Mouse (Mus musculus) heart, embryonic 13.5 days (tissue): ENCODE results near the gene Wasf2. TPM values are rescaled to one million over a fixed set of nuclear protein-coding genes. Genes with fewer than 3 reads are reported as not detected.
A peak's percentile ranks its signal among the peaks of the same experiment; 100 is the strongest.

Source experiments
- ATAC-seq: fragments of 200-750 bp; cut with Nextera tagmentation; 2 replicates; pipeline ENCODE4 v1.8.0; 2017; ENCODE audit warnings: moderate TSS enrichment; ENCODE audit not compliant: insufficient number of reproducible peaks, low FRiP score, low TSS enrichment; ENCODE audit errors: extremely low read depth
- H3K27ac ChIP-seq: fragments of 300-500 bp; sonication (generic); replicated peaks from 2 replicates; pipeline ENCODE4 v1.5.1; 2015; ENCODE audit warnings: moderate library complexity, mild to moderate bottlenecking, inconsistent platforms
- H3K27me3 ChIP-seq: fragments of 300-500 bp; sonication (generic); replicated peaks from 2 replicates; pipeline ENCODE4 v1.6.1; 2015; ENCODE audit warnings: mild to moderate bottlenecking, inconsistent platforms
- H3K36me3 ChIP-seq: fragments of 300-500 bp; sonication (generic); 2 replicates; pipeline ENCODE4 v1.6.1; 2015; ENCODE audit warnings: mild to moderate bottlenecking, inconsistent platforms
- H3K4me1 ChIP-seq: fragments of 300-500 bp; sonication (generic); 2 replicates; pipeline ENCODE4 v1.6.1; 2015; ENCODE audit warnings: inconsistent platforms
- H3K4me2 ChIP-seq: fragments of 300-500 bp; sonication (generic); 2 replicates; pipeline ENCODE4 v1.6.1; 2015; ENCODE audit warnings: inconsistent platforms, mild to moderate bottlenecking, moderate library complexity
- H3K4me3 ChIP-seq: fragments of 300-500 bp; sonication (generic); 2 replicates; pipeline ENCODE4 v1.5.1; 2015; ENCODE audit warnings: moderate library complexity, mild to moderate bottlenecking, inconsistent platforms
- H3K9ac ChIP-seq: fragments of 300-500 bp; sonication (generic); 2 replicates; pipeline ENCODE4 v1.6.1; 2015; ENCODE audit warnings: inconsistent platforms, mild to moderate bottlenecking, moderate library complexity
- H3K9me3 ChIP-seq: fragments of 300-500 bp; sonication (generic); 2 replicates; pipeline ENCODE4 v1.6.1; 2016; ENCODE audit warnings: inconsistent platforms
- WGBS: fragments of 180-500 bp; shearing (Covaris S2); methylation state at CpG from one replicate; pipeline ENCODE4 v1.1.7; 2015; ENCODE audit warnings: mixed read lengths; 5-methylcytosine and 5-hydroxymethylcytosine counted together
- polyA plus RNA-seq: library from polyadenylated mRNA; unstranded; fragments of >200 nt; fragmentation: Nextera tagmentation; extraction: Ambion mirVana; gene quantifications from 2 replicates; pipeline ENCODE4 v1.2.1, GENCODE M21; 2015

Gene Wasf2
- polyA plus RNA-seq, 1 experiment from 2014 or later: 64.6 TPM

DNA sequence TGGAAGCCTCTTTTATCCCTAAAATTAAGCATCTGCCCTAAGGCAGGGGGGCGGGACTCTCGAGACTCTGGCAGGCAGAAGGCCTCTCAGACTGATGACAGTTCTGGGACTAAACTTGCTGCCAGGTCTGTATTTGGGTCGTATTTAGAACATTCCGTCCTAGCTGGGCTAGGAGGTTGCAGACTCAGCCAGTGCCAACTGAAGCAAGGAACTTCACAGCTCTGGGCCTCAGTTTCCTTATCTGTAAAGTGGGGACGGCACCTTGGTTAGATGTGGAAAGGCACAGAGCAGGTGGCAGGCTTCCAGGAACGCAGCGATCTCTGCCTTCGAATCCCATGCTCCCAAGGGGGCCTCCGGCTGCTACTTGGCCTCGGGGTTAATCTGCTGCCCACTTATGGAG lies 95.8 kb downstream of the Wasf2 start:
- Histone ChIP-seq H3K27ac (no peak overlapping the region), H3K9me3 (no peaks in the 10 kb centered on the region), H3K4me1 (0 out of 2 replicates have a peak, but pooled peaks cover under 1% of the 10 kb centered on the region), H3K4me3 (no peak overlapping the region), H3K9ac (no peak overlapping the region), H3K27me3 (peaks cover 22% of the 10 kb centered on the region), H3K36me3 (no peaks in the 10 kb centered on the region), H3K4me2 (no peak overlapping the region)
- 59% methylated on average over 10 of the region's 10 CpGs for WGBS
- ATAC-seq: no peak

GRCm38 (mm10) chr4:133227636-133228035 lies 97.3 kb downstream of the Wasf2 start:
- H3K4me1 ChIP-seq: no peaks in the 10 kb centered on the region
- H3K27me3 ChIP-seq: peaks cover 15% of the 10 kb centered on the region
- no peak overlapping the region for H3K27ac ChIP-seq
- H3K36me3 ChIP-seq: no peaks in the 10 kb centered on the region
- 61% methylated on average over 8 of the region's 8 CpGs for WGBS
- H3K9me3 ChIP-seq: no peaks in the 10 kb centered on the region
- no peak overlapping the region for H3K9ac ChIP-seq
- ATAC-seq: no peak
- H3K4me2 ChIP-seq: no peak overlapping the region
- H3K4me3 ChIP-seq: no peak overlapping the region

GRCm38 (mm10) chr4:133229582-133229981 lies 99.3 kb downstream of the Wasf2 start:
- 77% methylated on average over 8 of the region's 8 CpGs for WGBS
- peaks cover 4% of the 10 kb centered on the region; the same call in 1 of the 2 replicates for H3K4me1 ChIP-seq
- no peak overlapping the region for H3K4me3 ChIP-seq
- no peaks in the 10 kb centered on the region for H3K36me3 ChIP-seq
- H3K9ac ChIP-seq: no peak overlapping the region
- H3K4me2 ChIP-seq: no peak overlapping the region
- no peaks in the 10 kb centered on the region for H3K9me3 ChIP-seq
- peaks cover 20% of the 10 kb centered on the region; the same call in 1 of the 2 replicates for H3K27me3 ChIP-seq
- ATAC-seq: no peak
- no peak overlapping the region for H3K27ac ChIP-seq

- no peaks in the 10 kb centered on the region for H3K36me3 ChIP-seq
- no peak overlapping the region for H3K9ac ChIP-seq
- peaks cover 9% of the 10 kb centered on the region; the same call in 1 of the 2 replicates for H3K4me1 ChIP-seq
- peaks cover 32% of the 10 kb centered on the region; the same call in 1 of the 2 replicates for H3K27me3 ChIP-seq
- H3K4me2 ChIP-seq: no peak overlapping the region
- H3K9me3 ChIP-seq: no peaks in the 10 kb centered on the region
- WGBS: 29% methylated on average over 10 of the region's 10 CpGs
- no peak; the same call in 1 of the 2 replicates for ATAC-seq
- no peak overlapping the region for H3K27ac ChIP-seq
- no peak overlapping the region for H3K4me3 ChIP-seq
Measured at GRCm38 (mm10) chr4:133233285-133233976, 103.1 kb downstream of the Wasf2 start.

DNA sequence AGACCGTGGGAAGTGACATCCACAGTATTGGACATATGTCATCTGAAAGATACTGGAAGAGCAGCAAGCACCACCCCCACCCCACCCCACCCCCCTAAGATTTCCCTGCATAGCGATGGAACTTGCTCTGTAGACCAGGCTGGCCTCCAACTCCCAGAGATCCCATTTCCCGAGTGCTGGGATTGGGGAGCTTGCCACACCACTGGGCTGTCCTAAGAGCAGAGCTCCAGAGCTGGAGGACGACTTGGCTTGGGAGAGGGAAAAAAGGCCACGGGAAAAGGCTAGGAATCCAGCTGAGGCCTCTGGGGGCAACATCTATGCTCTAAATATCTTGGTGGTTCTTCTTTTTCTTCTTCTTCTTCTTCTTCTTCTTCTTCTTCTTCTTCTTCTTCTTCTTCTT lies 104.5 kb downstream of the Wasf2 start:
- Histone ChIP-seq H3K36me3 (no peaks in the 10 kb centered on the region), H3K27ac (no peak overlapping the region), H3K4me2 (no peak overlapping the region), H3K9me3 (no peaks in the 10 kb centered on the region), H3K9ac (no peak overlapping the region), H3K4me1 (peaks cover 9% of the 10 kb centered on the region; the same call in 1 of the 2 replicates), H3K27me3 (peaks cover 38% of the 10 kb centered on the region; the same call in 1 of the 2 replicates), H3K4me3 (no peak overlapping the region)
- no peak for ATAC-seq
- 49% methylated on average over 5 of the region's 5 CpGs for WGBS

DNA sequence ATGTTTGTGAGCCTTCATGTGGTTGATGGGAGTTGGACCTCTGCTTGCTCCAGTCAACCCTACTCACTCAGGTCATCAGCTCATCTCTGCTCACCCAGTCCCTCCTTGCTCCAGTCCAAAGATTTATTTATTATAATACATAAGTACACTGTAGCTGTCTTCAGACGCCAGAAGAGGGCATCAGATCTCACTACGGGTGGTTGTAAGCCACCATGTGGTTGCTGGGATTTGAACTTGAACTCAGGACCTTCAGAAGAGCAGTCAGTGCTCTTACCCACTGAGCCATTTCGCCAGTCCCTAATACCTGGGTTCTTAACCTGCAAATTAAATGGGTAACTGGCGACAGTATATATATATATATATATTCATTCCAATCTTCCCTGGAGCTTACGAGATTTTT lies 105.1 kb downstream of the Wasf2 start:
- no peaks in the 10 kb centered on the region for H3K9me3 ChIP-seq
- no peak for ATAC-seq
- H3K9ac ChIP-seq: no peak overlapping the region
- no peak overlapping the region for H3K27ac ChIP-seq
- no peak overlapping the region for H3K4me3 ChIP-seq
- H3K4me1 ChIP-seq: peaks cover 12% of the 10 kb centered on the region
- H3K4me2 ChIP-seq: no peak overlapping the region
- H3K36me3 ChIP-seq: no peaks in the 10 kb centered on the region
- H3K27me3 ChIP-seq: peaks cover 40% of the 10 kb centered on the region; the same call in 1 of the 2 replicates
- WGBS: 76% methylated on average over 5 of the region's 5 CpGs

- WGBS: 43% methylated on average over 4 of the region's 4 CpGs
- Histone ChIP-seq H3K4me3 (no peak overlapping the region), H3K9ac (no peak overlapping the region), H3K4me1 (peaks cover 27% of the 10 kb centered on the region), H3K9me3 (no peaks in the 10 kb centered on the region), H3K4me2 (no peak overlapping the region), H3K36me3 (no peaks in the 10 kb centered on the region), H3K27me3 (peaks cover 41% of the 10 kb centered on the region), H3K27ac (no peak overlapping the region)
- ATAC-seq: no peak
Measured at GRCm38 (mm10) chr4:133237911-133238310, 107.6 kb downstream of the Wasf2 start.

- Histone ChIP-seq H3K27me3 (peaks cover 53% of the 10 kb centered on the region), H3K9ac (peak within 1 kb of the TSS; percentile 85), H3K4me1 (peaks cover 31% of the 10 kb centered on the region), H3K9me3 (no peaks in the 10 kb centered on the region), H3K4me3 (peak within 1 kb of the TSS; percentile 70), H3K4me2 (peak within 1 kb of the TSS; percentile 97), H3K36me3 (no peaks in the 10 kb centered on the region), H3K27ac (peak within 1 kb of the TSS; percentile 79)
- 5% methylated on average over 16 of the region's 16 CpGs for WGBS
- ATAC-seq: no peak
Measured at GRCm38 (mm10) chr4:133240490-133240921, 110.2 kb downstream of the Wasf2 start, which contains the start of gene Map3k6. Gene Map3k6 (plus strand): TSS chr4:133240818.

- Histone ChIP-seq H3K27ac (peak overlapping the region; percentile 79), H3K4me3 (peak overlapping the region; percentile 70), H3K27me3 (peaks cover 56% of the 10 kb centered on the region), H3K36me3 (no peaks in the 10 kb centered on the region), H3K4me2 (peak overlapping the region; percentile 97), H3K9me3 (no peaks in the 10 kb centered on the region), H3K9ac (peak overlapping the region; percentile 85), H3K4me1 (peaks cover 31% of the 10 kb centered on the region)
- under 1% methylated on average over 75 of the region's 78 CpGs for WGBS
- ATAC-seq: peak; percentile 89
Measured at GRCm38 (mm10) chr4:133240934-133241908, 110.9 kb downstream of the Wasf2 start.

DNA sequence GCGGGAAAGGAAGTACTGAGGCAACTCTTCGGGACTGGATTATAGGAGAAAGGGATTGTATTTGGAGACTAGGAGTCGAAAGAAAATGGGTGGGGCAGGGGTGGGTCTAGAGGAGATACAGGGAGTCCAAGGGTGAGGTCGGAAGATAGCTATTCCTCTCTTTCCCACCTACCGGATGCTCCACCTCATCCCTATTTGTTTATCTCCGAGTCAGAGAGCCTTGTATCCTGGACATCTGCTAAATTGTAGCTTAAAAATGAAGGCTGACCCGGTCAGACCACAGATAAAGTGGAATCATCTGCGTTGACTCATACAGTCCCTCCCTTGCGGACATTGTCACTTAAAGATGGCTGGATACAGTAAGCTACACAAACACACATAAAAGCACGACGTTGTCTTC lies 111.6 kb downstream of the Wasf2 start:
- 18% methylated on average over 11 of the region's 11 CpGs for WGBS
- H3K4me3 ChIP-seq: peak overlapping the region; percentile 70
- H3K4me1 ChIP-seq: peaks cover 28% of the 10 kb centered on the region
- H3K9me3 ChIP-seq: no peaks in the 10 kb centered on the region
- H3K36me3 ChIP-seq: no peaks in the 10 kb centered on the region
- H3K27ac ChIP-seq: peak overlapping the region; percentile 79; the same call in 1 of the 2 replicates
- H3K27me3 ChIP-seq: peaks cover 60% of the 10 kb centered on the region
- H3K9ac ChIP-seq: peak overlapping the region; percentile 69; the same call in 1 of the 2 replicates
- ATAC-seq: no peak
- H3K4me2 ChIP-seq: peak overlapping the region; percentile 97

DNA sequence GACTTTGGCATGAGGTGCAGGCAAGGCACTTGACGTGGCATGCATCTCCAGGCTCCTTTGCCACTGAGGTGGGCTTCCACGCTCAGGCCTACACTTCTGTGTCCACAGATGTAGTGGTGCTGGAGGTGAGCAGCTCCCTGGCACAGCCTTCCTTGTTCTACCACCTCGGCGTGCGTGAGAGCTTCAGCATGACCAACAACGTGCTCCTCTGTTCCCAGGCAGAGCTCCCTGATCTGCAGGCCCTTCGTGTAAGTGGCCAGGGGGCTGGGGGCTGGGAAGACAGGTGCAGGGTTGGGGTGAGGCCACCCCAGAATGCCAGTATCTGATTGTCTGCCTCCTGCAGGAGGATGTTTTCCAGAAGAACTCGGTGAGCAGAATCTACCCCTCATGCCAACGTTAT lies 112.4 kb downstream of the Wasf2 start:
- H3K4me1 ChIP-seq: peaks cover 34% of the 10 kb centered on the region
- no peak overlapping the region for H3K4me2 ChIP-seq
- H3K9ac ChIP-seq: no peak overlapping the region
- H3K27ac ChIP-seq: no peak overlapping the region
- 69% methylated on average over 9 of the region's 9 CpGs for WGBS
- no peak for ATAC-seq
- no peak overlapping the region for H3K4me3 ChIP-seq
- H3K27me3 ChIP-seq: peaks cover 65% of the 10 kb centered on the region
- no peaks in the 10 kb centered on the region for H3K9me3 ChIP-seq
- H3K36me3 ChIP-seq: no peaks in the 10 kb centered on the region
